Mouse (Mus musculus) embryo, embryonic 10 days (tissue): ENCODE results near the gene Hsdl2.
"Not testable (repeated sequence)": the region's sequence is repeated elsewhere in the genome, so short reads cannot be mapped to it uniquely, and the experiment has no call there.

Source experiments
- DNase-seq: peaks from one replicate; pipeline ENCODE4 v3.0.0-alpha.2; 2015; ENCODE audit warnings: low spot score

Hsdl2 gene

DNA sequence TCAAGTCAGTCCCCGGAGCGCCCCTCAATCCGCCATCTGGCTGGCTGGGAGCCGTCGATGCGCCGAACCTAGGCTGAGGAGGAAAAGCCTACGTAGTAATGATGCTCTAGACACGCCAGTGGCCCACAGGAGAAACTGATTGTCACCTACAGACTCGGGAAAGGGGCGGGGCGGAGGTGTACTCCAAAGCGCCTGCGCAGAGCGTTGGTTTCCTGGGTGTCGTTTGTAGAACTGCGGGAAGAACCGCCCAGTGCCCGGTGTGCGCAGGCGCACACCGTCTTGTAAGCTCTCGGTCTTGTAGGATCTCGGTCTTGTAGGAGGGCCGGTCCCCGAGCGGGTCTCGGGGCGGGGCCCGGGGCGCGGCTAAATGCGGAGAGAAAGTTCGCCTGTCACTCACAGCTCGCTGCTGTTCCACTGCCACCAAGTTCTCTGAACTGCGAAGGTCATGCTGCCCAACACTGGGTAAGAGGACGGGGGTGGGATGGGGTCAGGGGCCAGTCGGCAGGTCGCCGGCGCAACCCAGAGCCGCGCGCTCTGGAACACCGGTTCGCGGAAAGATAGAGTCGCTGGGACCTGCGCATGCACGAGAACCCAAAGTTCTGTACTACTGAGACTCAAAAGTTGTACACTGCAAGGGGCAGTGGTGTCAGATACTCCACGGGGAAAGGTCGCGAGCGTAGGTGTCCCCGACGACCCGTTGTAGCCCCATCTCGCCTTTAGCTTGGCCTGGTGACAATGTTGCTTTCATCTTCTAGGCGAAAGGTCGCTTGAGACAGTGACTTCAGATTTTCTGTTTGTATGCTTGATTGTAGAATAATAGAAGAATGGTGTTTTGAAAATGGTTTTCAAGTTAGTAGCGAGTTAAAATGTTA is at the start of gene Hsdl2:
Gene Hsdl2 (plus strand): TSS at position 250 of the 872 bp plus-strand sequence.
- peak; percentile 94 for DNase-seq

GRCm38 (mm10) chr4:59533268-59533667 is 48.1 kb upstream of the Hsdl2 start:
- no peak for DNase-seq

DNA sequence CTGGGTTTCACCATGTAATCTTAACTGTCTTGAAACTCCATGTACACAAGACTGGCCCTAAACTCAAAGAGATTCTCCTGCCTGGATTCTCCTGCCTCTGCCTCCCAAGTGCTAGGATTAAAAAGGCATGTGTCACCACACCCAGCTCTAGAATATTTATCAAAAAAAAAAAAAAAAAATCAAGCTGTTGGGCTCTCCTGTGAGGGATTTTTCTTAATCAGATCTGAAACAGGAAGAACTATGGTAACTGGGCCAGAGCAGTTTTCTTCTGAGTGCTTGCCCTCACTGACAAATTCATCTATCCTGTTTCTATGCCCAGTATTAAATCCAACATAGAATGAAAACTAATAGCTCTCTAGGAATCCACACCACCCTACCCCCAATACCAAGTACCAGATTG is 45.7 kb upstream of the Hsdl2 start:
- no peak for DNase-seq

- no peak for DNase-seq
Observed at GRCm38 (mm10) chr4:59536281-59536680, 45.1 kb upstream of the Hsdl2 start.

- DNase-seq, result no peak
Observed at GRCm38 (mm10) chr4:59543006-59543405, 38.4 kb upstream of the Hsdl2 start.

GRCm38 (mm10) chr4:59544654-59545053 is 36.7 kb upstream of the Hsdl2 start:
- no peak for DNase-seq

GRCm38 (mm10) chr4:59546285-59547071 is 34.9 kb upstream of the Hsdl2 start:
- no peak for DNase-seq

- DNase-seq, result peak; percentile 60
Observed at GRCm38 (mm10) chr4:59547136-59547889, 34.0 kb upstream of the Hsdl2 start.

DNA sequence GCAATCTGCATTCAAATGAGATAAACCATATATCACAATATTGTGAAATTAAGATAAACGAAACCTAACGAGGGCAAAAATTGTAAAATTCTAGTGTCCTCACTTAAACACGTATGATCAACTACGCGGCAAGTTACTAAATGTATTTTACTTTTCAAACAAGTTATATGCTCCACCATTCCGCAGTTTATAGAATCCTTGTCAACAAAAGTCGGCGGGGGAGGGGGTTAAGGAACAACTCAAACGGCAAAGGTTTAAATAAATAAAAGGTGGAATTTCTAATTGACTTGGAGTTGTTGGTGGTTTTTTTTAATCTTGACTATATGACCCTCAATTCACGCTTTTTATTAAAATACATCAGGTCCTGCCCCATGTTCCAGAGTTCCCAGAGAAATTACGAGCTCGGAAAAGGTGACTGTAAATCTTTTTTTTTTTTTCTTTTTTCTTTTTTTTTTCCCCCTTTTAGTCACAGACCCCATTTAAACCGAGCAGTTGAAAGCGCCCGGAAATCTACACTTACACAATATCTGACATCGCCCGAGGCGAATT is 33.3 kb upstream of the Hsdl2 start:
- no peak for DNase-seq

DNA sequence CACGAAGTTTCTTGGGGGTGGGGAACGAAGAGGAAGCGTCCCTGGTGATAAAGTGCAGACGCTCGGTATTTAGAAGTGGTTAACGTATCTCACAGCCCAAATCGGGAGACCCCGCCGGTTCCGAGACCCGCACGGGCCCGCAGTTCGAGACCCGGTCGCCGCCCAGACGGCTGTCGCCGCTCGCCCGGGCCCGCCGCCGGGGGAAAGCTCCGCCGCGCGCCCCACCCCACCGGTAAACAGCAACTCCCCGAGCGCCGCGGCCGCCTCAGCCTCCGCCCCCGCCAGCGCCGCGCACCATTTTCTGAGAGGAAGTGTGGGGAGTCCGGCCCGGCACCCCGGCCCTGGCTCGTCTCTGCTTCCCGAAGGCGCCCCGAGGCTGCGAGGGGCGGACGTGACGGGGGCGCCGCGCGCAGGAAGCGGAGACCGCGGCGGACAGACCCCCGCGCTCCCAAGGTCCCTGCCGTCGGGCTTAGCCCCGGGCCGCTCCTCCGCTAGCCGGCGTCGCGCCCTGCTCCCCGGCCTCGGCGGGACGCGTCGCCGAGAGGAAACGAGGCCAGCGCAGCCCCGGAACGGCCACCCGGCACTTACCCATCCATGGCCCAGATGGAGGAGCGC is 32.7 kb upstream of the Hsdl2 start:
- DNase-seq, result peak; percentile 48

- peak; percentile 91 for DNase-seq
Observed at GRCm38 (mm10) chr4:59549175-59549976, 32.0 kb upstream of the Hsdl2 start, which contains the start of gene Ptbp3. Gene Ptbp3, minus strand, starts transcription at chr4:59549364.

DNA sequence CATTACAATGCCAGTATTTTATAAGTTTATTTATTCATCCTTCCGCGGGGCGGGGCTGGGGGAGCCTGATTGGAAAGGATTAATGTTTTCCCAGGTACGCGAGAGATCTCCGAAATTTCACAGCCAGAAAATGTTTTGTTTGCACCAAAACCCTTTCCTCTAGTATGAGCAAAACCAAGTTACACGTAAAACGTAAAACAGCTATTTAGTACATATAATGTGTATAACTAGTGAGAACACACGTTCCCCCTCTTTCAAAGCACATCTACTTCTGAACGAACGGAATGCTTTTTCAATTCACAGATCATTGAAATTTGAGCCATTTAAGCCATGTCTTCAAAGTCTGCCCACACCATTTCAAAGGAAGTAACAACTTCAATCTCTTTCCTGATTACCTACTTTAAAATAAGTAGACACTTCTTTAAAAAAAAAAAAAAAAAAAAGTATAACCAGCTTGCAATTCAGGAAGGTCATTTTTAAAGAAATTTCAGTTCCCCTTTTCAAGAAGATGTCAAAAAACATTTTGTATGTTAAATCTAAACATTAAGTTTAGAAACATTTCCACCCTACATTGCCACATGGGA is 31.3 kb upstream of the Hsdl2 start:
- no peak for DNase-seq

- DNase-seq, result no peak
Observed at GRCm38 (mm10) chr4:59551901-59552300, 29.5 kb upstream of the Hsdl2 start.

GRCm38 (mm10) chr4:59552835-59553234 is 28.5 kb upstream of the Hsdl2 start:
- no peak for DNase-seq

- DNase-seq, result no peak
Observed at GRCm38 (mm10) chr4:59553576-59553975, 27.8 kb upstream of the Hsdl2 start.

- no peak for DNase-seq
Observed at GRCm38 (mm10) chr4:59555177-59555576, 26.2 kb upstream of the Hsdl2 start.

DNA sequence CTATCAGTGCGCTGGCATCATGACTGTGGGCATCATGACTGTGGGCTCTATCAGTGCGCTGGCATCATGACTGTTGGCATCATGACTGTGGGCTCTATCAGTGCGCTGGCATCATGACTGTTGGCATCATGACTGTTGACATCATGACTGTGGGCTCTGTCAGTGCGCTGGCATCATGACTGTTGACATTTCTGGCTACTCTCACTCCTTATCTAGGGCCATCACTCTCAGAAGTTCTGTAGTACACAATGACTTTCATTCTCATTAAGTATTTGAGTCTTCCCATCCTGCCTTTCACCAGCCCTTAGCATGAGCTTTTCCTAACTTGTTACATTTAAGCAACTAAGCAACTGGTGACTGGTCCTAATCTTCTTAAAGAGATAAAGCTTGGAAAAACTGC is 24.0 kb upstream of the Hsdl2 start:
- DNase-seq, result not testable (repeated sequence)

DNA sequence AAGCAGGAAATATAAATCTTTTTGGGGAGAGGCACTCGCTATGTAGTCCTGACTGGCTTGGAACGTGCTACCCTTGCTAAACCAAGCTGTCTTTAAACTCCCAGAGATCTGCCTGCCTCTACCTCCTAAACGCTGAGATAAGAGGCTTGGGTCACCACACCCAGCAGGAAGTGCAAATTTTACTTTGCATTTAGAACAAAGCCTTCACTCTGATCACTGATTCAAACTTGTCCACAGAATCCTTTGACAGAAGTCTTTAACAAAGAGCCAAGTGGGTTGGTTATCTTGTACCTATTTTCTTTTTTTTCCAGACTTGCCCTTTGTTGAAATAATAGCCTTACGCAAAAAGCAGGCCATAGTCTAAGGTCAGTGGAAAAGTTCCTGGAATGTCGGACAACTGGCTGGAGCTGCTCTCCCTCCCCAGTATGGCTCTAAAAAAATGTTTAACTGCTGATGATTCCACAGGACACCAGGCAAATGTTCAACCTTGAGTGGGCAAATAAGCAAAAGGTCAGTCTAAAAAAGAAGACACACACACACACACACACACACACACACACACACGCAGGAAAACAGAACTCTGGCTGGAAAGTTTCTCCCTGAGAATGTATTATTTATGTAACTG is 23.2 kb upstream of the Hsdl2 start:
- DNase-seq, result no peak

DNA sequence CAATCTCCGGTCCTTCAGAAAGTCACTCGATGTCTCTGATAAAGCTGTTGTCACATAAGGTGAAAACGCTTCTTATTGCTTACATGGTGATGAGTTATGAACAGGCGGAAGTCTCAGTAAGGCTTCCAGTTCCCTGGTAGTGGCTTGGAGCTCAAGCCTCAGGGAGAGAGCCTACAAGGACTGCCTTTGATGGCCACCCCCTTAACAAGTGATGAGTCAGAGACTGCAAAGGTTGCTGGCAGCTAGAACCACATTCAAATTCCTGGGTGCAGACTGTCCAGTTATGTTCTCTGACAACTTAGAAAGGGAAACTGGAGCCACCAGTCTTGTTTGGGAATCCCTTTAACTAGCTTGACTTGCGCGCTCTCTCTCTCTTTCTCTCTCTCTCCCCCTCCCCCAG is 21.2 kb upstream of the Hsdl2 start:
- DNase-seq, result no peak

DNA sequence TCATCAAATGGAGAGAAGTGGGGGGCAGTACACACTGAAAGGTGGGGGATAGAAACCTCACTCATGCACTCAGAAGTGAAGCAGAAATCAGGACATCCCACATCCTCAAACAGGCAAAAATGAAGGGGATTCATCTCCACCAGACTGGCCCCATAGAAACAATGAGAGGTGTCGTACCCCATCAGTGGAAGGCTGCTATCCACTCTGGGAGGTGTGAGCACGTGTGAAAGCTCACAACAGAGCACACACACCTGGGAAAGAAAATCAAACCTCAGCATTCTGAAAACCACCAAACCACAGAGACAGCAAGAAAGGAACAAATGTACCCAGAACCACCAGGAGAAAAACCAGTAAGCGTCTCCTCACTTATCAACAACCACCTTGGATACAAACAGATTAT is 17.2 kb upstream of the Hsdl2 start:
- DNase-seq, result no peak
